Mouse (Mus musculus): ENCODE results near the gene Aebp1.

DNA sequence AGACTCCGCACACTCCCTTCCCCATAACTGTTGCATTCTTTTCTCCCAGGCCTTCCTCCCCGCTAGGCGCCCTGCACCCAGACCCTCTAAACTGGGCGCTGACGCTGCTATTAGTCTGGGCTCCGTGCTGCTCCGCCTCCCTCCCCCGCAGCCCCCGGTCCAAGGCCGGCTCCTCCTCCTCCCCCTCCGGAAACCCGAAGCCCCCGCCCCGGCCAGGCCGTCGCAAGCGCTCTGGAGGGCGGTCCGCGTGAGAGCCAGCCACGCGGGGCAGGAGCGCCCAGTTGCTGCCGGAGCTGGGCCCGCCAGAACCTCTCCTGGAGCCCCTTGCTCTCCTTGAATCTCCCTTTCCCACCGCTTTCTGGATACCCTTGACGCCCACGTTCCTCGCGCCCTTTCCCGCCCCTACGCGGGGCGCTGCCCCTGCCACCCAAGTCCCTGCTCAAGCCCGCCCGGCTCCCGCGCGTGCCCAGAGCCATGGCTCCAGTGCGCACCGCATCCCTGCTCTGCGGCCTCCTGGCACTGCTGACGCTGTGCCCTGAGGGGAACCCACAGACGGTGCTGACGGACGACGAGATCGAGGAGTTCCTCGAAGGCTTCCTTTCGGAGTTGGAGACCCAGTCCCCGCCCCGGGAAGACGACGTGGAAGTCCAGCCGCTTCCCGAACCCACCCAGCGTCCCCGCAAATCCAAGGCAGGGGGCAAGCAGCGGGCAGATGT lies at the start of gene Aebp1:
- TF ChIP-seq CTCF (IDR thresholded peaks at IDR 0.05; ENCODE audit: insufficient read depth, low read depth, low read length) (no peak), POLR2A (IDR thresholded peaks at IDR 0.05; ENCODE audit: insufficient read depth, low read depth, low read length) (no peak)

Data from olfactory bulb, adult 2 months (tissue).